Mouse (Mus musculus) thymus, adult 18-20 months (tissue): Measurements from ENCODE around the gene D630003M21Rik.

Experiments
- DNase-seq, 2 experiments: peaks; one replicate each; pipeline ENCODE4 v3.0.0; 2022; ENCODE audit warnings: mixed read lengths in 2 of 2

D630003M21Rik gene

GRCm38 (mm10) chr2:158163034-158163433, 66.0 kb downstream of the D630003M21Rik start:
- DNase-seq: no peak

GRCm38 (mm10) chr2:158161761-158162160, 67.3 kb downstream of the D630003M21Rik start:
- DNase-seq: no peak

DNA sequence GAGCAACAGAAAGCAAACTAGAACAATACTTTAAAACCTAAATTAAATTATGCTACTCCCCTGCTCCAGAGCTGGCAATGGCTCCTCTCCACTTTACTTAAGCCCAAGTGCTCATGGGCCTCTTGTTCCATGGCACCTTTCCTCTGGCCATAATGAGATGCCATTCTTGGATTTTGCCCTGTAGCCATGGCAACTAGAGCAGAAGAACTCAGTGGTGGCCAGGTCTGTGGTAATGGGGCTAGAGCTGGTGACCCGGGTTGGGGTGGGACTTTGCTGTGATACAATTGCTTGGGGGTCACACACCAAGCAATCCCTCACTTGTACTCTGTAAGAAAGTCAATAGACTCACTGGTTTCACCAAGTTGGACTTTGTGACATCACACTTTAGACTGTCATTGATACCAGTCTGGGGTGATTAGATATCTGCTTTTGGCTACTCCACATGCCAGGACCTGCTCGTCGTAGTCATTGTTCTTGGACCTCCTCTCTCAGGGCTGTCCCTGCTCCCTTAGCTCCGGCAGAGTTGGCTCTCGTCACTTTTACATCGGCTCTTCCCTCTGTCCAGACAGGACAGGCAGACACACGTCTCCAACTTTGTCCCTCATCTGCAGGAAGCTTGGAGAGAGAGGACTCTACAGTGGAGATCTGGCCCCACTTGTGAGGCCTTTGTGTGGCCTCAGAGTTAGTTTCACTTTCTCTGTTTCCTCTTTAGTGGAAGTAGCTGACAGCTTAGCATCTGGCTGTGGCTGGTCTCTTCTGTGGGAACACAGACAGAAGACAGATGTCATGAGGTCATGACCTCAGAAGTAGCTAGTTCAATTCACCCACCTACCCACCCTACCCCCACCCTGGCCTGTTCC, 69.4 kb downstream of the D630003M21Rik start:
- no peak for DNase-seq

DNA sequence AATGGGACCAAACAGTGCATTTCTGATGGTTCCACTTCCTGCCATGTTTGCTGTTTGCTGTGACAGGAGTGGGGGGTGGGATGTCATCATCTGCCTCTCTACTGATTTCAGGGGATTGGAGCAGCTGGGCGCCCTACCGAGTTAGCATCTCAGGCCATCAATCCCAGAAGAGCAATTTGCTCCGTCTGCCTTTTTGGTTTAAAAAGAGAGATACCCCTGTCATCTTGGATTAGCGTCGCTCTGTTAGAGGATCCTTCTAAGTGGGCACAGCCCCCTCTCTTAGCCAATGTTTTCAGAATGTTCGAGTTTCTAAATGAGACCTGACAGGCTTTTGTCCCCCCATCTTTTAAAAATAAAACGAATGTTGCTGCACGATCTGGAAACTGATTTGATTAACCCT, 71.4 kb downstream of the D630003M21Rik start:
- no peak for DNase-seq

GRCm38 (mm10) chr2:158156487-158156886, 72.5 kb downstream of the D630003M21Rik start:
- DNase-seq: no peak

- no peak for DNase-seq
Measured at GRCm38 (mm10) chr2:158155615-158156014, 73.4 kb downstream of the D630003M21Rik start.

- no peak for DNase-seq
Measured at GRCm38 (mm10) chr2:158155101-158155500, 73.9 kb downstream of the D630003M21Rik start.

DNA sequence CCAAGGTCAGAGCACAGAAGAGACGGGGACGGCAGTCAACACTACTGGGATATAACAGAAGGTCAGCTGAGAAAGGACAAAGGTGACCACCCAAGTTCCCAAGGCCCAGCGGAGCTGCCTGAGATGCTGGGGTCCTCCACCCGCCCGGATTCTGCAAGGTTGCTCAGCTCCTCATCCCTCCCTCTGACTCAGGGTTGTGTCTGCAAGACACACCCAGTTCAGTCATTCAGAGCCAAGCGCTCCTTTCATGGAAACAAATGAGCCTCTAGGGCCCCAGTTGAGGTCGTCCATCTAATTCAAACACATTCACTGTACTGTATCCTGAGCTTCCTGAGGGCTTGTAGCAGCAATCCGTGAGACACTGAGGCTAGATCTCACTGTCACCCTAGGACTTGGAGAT, 74.4 kb downstream of the D630003M21Rik start:
- DNase-seq: no peak

- DNase-seq: peak in 1 of 2 experiments; percentile 26
Measured at GRCm38 (mm10) chr2:158153728-158154343, 75.2 kb downstream of the D630003M21Rik start.

DNA sequence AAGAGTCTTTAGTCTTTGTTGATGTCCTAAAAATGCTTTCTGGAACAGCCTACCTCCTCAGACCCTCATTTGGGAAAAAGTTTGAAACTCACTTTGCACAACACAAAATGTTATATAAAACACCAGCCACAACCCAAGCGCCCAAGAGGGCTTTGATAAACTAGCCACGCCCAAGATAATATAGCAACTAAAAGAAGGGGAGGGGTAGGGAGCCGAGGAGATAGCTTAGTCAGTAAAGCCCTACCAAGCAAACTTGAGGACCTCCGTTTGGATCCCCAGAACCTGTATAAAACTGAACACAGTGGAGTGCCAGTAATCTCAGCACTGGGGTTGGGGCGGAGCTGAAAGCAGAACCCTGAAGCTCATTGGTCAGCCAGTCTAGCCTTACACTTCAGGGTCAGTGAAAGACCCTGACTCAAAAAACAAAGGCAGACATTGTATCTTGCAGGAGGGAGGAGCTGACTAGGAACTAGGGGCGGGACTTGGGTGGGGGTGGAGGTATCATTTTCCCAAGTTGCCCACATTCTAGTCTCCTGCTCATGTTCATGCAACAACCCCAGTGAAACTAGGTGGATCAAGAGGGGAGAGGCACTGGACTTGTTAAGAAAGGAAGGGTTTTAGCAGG, 76.2 kb downstream of the D630003M21Rik start:
- DNase-seq: no peak

- no peak for DNase-seq
Measured at GRCm38 (mm10) chr2:158151077-158151476, 77.9 kb downstream of the D630003M21Rik start.

DNA sequence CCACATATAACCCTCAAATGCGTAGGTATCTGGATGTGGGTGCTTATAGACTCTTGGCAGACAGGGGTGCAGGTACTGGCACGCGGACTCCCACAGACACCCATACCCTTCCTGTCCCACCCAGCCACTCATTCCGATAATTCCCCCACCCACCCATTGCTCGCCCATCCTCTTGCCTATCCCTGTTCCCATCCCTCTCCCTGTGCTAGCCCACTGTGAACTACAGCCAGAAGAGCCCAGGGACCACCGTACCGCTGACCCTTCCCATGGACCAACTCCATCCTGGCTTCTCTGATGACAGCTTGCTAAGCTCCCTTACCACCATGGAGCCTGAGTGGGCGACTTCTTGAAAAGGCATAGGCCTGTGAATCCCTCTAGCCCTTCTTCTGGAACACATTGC, 82.1 kb downstream of the D630003M21Rik start:
- no peak for DNase-seq

DNA sequence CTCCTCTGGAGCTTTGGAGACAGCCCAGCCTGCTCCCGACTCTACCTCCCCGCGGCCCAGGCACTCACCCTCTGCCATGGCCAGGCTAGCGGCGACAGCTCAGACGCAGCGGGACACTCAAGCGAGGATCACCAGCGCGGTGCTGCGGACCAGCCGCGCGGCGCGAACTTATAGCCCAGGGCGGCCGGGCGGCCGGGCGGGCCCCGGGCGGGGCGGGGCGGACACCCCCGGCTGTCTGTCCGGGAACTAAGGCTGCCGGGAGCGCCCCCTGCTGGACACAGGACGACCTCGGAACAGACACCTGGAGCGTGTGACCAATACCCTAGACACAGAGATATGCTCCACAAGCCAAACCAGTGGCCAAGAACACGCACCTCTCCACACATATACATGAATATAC, 82.8 kb downstream of the D630003M21Rik start, which contains the start of gene Tgm2:
TSS of gene Tgm2 (minus strand) at position 214 of the 400 bp plus-strand sequence.
- DNase-seq: peak; percentile 56

- DNase-seq: no peak
Measured at GRCm38 (mm10) chr2:158145528-158146065, 83.4 kb downstream of the D630003M21Rik start.

- no peak for DNase-seq
Measured at GRCm38 (mm10) chr2:158144750-158145527, 84.1 kb downstream of the D630003M21Rik start.

DNA sequence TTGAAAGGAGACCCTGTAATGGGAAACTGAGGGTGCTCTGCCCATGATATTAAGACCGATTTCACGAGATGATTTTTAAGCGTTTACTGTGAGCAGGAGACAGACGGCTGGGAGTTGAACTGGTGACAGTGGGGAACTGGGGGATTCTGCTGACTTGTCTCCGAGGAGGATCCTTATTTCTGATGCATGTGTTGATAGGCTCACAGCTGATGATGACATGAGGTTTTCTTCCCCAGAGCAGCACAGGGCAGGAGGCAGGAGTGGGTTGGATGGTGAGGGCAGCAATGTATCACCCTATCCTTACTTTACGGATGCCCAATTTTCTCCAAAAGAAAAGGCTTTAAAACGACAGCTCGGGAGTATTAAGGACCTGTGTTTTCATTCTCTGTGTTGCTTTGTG, 84.8 kb downstream of the D630003M21Rik start:
- no peak for DNase-seq

DNA sequence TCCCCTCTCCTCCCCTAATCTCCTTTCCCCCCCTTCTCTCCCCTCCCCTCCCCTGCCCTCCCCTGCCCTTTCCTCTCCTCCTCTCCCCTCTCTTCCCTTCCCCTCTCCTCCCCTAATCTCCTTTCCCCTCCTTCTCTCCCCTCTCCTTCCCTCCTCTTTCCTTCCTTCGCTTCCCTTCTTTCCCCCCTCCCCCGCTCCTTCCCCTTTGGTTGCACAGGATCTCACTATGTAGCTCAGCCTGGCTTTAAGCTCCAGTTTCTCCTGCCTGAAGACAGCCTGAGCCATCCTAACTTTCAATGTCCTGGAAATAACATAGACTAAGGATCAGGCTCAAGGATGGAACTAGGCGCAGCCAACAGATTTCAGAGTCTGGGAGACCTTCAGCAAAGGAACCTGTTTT, 85.2 kb downstream of the D630003M21Rik start:
- no peak for DNase-seq

- DNase-seq: no peak
Measured at GRCm38 (mm10) chr2:158142981-158143380, 86.0 kb downstream of the D630003M21Rik start.

- no peak for DNase-seq
Measured at GRCm38 (mm10) chr2:158141690-158142440, 87.2 kb downstream of the D630003M21Rik start.

DNA sequence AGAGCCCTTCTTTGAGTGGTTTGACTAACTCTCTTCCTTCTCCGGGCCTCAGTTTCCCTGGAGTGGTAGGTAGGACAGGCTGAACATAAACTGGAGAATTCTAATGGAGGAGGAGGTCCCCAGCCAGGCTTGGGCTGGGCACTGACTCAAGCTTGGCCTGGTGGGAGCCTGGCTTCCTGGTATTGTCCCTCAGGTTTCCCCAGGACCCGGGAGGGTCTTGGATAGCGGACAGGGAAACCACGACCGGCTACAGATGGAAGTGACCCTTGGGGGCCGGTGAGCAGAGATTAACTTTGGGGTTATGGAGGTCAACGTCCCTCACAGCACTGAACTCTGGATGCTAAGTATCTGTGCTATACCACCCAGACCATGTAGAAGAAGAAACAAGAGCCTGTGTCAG, 87.8 kb downstream of the D630003M21Rik start:
- DNase-seq: no peak

DNA sequence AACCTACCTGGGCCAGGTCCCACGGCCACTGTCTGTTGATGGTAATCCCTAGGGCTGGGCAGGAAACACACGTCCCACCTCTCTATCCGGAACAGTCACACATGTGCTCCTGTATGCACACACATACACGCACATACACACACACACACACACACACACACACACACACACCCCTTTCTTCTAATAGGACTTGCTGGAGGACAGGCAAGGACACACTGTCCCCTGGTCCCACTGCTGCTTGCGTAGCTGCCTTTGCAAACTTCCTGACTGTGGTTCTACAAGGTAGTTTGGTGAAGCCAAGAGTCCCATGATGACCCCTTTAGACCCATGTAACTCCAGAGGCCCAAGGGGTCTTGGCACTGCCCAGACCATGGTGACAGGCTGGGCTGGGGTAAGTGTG, 88.4 kb downstream of the D630003M21Rik start:
- no peak for DNase-seq

GRCm38 (mm10) chr2:158139628-158140027, 89.4 kb downstream of the D630003M21Rik start:
- no peak for DNase-seq
